Mouse (Mus musculus) forebrain, embryonic 14.5 days (tissue): ENCODE measurements around the gene Nr1h2. TPM values are rescaled to one million over a fixed set of nuclear protein-coding genes. Genes with fewer than 3 reads are reported as not detected.

Source experiments
- ATAC-seq: fragments of 200-750 bp; cut with Nextera tagmentation; 2 replicates; pipeline ENCODE4 v1.8.0; 2017; ENCODE audit warnings: mild to moderate bottlenecking, moderate library complexity
- DNase-seq: peaks from one replicate; pipeline ENCODE4 v3.0.0-alpha.2; 2015; ENCODE audit warnings: low spot score
- H3K27ac ChIP-seq: fragments of 300-500 bp; sonication (generic); 2 replicates; pipeline ENCODE4 v1.5.1; 2014; ENCODE audit warnings: low read depth, mild to moderate bottlenecking, control low read depth, low read length, moderate library complexity
- H3K27me3 ChIP-seq: fragments of 300-500 bp; sonication (generic); replicated peaks from 2 replicates; pipeline ENCODE4 v1.6.1; 2014; ENCODE audit warnings: low read length, control low read depth, mixed read lengths; ENCODE audit not compliant: control insufficient read depth, insufficient read depth
- H3K36me3 ChIP-seq: fragments of 300-500 bp; sonication (generic); 2 replicates; pipeline ENCODE4 v1.6.1; 2014; ENCODE audit warnings: low read length, control low read depth; ENCODE audit not compliant: control insufficient read depth, insufficient read depth
- H3K4me1 ChIP-seq: fragments of 300-500 bp; sonication (generic); 2 replicates; pipeline ENCODE4 v1.6.1; 2014; ENCODE audit warnings: antibody characterized with exemption, low read length, control low read depth; ENCODE audit not compliant: control insufficient read depth, insufficient read depth
- H3K4me2 ChIP-seq: fragments of 300-500 bp; sonication (generic); 2 replicates; pipeline ENCODE4 v1.6.1; 2014; ENCODE audit warnings: mild to moderate bottlenecking, control low read depth, low read length
- H3K4me3 ChIP-seq: fragments of 300-500 bp; sonication (generic); 2 replicates; pipeline ENCODE4 v1.5.1; 2014; ENCODE audit warnings: low read depth, low read length, control low read depth
- H3K9ac ChIP-seq: fragments of 300-500 bp; sonication (generic); 2 replicates; pipeline ENCODE4 v1.6.1; 2014; ENCODE audit warnings: mild to moderate bottlenecking, low read length, control low read depth, moderate library complexity
- H3K9me3 ChIP-seq: fragments of 300-500 bp; sonication (generic); replicated peaks from 2 replicates; pipeline ENCODE4 v1.6.1; 2016; ENCODE audit warnings: low read length, control low read depth, mixed read lengths; ENCODE audit not compliant: control insufficient read depth
- WGBS: fragments of 180-500 bp; shearing (Covaris S2); extraction: QIAGEN DNeasy Blood & Tissue Kit; methylation state at CpG from one replicate; pipeline ENCODE4 v1.1.7; 2014; 5-methylcytosine and 5-hydroxymethylcytosine counted together
- polyA plus RNA-seq: library from polyadenylated mRNA; unstranded; fragments of >200 nt; fragmentation: Nextera tagmentation; extraction: Ambion mirVana; gene quantifications from 2 replicates; pipeline ENCODE4 v1.2.1, GENCODE M21; 2014

Gene Nr1h2
- polyA plus RNA-seq, 1 experiment from 2014 or later: 72.6 TPM

- ATAC-seq (no peak), DNase-seq (no peak)
- Histone ChIP-seq H3K4me2 (peak overlapping the region; percentile 98), H3K27ac (no peak overlapping the region), H3K4me3 (peak overlapping the region; percentile 58), H3K9me3 (no peaks in the 10 kb centered on the region), H3K27me3 (peaks cover 37% of the 10 kb centered on the region), H3K4me1 (peaks cover 26% of the 10 kb centered on the region), H3K36me3 (no peaks in the 10 kb centered on the region), H3K9ac (peak overlapping the region; percentile 52)
- WGBS: 8% methylated on average over 12 of the region's 12 CpGs
Observed at GRCm38 (mm10) chr7:44588338-44588737, 34.6 kb upstream of the Nr1h2 start.

DNA sequence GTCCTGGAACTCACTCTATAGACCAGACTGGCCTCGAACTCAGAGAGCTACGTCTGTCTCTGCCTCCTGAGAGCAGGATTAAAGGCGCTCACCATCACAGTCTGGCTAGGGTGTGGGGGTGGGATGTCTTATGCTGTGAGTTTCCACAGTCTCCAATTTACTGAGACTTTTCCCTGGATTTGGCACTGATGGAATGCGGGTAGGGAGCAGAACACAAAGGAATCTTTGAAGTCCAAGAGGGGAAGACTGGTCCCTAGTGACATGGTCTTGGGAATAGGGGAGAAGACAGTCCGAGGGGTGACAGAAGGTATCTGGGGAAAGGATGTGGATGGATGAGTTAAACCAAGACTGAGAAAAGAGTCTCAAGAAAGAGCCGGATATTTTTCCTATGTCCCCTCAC lies 33.9 kb upstream of the Nr1h2 start:
- peaks cover 21% of the 10 kb centered on the region for H3K4me1 ChIP-seq
- H3K4me3 ChIP-seq: peak overlapping the region; percentile 38; the same call in 1 of the 2 replicates
- peak overlapping the region; percentile 98 for H3K4me2 ChIP-seq
- H3K27ac ChIP-seq: no peak overlapping the region
- H3K27me3 ChIP-seq: peaks cover 30% of the 10 kb centered on the region
- no peaks in the 10 kb centered on the region for H3K36me3 ChIP-seq
- no peak for ATAC-seq
- no peak overlapping the region for H3K9ac ChIP-seq
- no peaks in the 10 kb centered on the region for H3K9me3 ChIP-seq
- no peak for DNase-seq
- 36% methylated on average over 6 of the region's 6 CpGs for WGBS

- under 1% methylated on average over 18 of the region's 18 CpGs for WGBS
Observed at GRCm38 (mm10) chr7:44586930-44587329, 33.2 kb upstream of the Nr1h2 start.

GRCm38 (mm10) chr7:44586518-44586917 lies 32.8 kb upstream of the Nr1h2 start:
- H3K27me3 ChIP-seq: peaks cover 18% of the 10 kb centered on the region
- no peaks in the 10 kb centered on the region for H3K36me3 ChIP-seq
- DNase-seq (peak; percentile 85), ATAC-seq (no peak)
- peak overlapping the region; percentile 98 for H3K4me2 ChIP-seq
- H3K9ac ChIP-seq: peak overlapping the region; percentile 61
- peak overlapping the region; percentile 38 for H3K4me3 ChIP-seq
- H3K4me1 ChIP-seq: peaks cover 17% of the 10 kb centered on the region
- WGBS: 18% methylated on average over 19 of the region's 19 CpGs
- H3K9me3 ChIP-seq: no peaks in the 10 kb centered on the region
- no peak overlapping the region for H3K27ac ChIP-seq

More at GRCm38 (mm10) chr7:44586930-44587329, 33.2 kb upstream of the Nr1h2 start:
- Histone ChIP-seq H3K27me3 (peaks cover 23% of the 10 kb centered on the region), H3K4me3 (peak overlapping the region; percentile 38), H3K36me3 (no peaks in the 10 kb centered on the region), H3K9me3 (no peaks in the 10 kb centered on the region), H3K4me2 (peak overlapping the region; percentile 98), H3K4me1 (peaks cover 21% of the 10 kb centered on the region), H3K9ac (peak overlapping the region; percentile 61), H3K27ac (no peak overlapping the region)
- ATAC-seq (peak; percentile 57), DNase-seq (peak; percentile 93)

DNA sequence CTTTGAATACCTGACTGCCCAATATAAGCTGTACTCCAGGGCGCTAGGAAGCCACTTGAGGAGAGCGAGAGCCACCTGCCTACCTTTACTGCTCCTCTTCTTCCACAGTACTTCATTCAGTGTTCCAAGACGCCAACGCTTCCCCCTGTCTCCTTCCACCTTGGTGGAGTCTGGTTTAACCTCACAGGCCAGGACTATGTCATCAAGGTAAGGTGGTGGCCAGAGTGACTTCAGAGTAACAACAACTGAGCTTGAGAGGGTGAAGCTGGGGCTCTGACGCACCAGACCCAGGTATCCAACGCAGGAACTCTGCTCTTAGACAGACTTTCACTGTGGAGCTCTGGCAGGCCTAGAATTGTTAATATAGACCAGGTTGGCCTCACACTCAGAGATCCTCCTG lies 31.9 kb upstream of the Nr1h2 start:
- no peak overlapping the region for H3K27ac ChIP-seq
- ATAC-seq (no peak), DNase-seq (no peak)
- no peak overlapping the region for H3K4me3 ChIP-seq
- no peaks in the 10 kb centered on the region for H3K36me3 ChIP-seq
- no peaks in the 10 kb centered on the region for H3K9me3 ChIP-seq
- peaks cover 14% of the 10 kb centered on the region for H3K4me1 ChIP-seq
- H3K4me2 ChIP-seq: no peak overlapping the region
- over 99% methylated on average over 6 of the region's 6 CpGs for WGBS
- H3K27me3 ChIP-seq: peaks cover 16% of the 10 kb centered on the region
- H3K9ac ChIP-seq: no peak overlapping the region

DNA sequence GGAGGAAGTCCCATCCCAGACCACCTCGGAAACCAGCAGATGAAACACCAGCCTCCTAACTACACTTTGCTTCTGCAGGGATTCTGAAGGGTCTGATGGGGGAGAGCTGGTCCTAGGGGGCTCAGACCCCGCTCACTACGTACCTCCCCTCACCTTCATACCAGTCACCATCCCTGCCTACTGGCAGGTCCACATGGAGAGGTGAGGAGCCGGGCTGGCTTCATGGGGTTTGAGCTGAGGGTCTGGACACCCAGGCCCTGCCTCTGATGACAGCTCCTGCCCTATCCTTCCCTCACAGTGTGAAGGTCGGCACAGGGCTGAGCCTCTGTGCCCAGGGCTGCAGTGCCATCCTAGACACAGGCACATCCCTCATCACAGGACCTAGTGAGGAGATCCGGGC lies 31.2 kb upstream of the Nr1h2 start:
- DNase-seq (no peak), ATAC-seq (no peak)
- Histone ChIP-seq H3K4me2 (no peak overlapping the region), H3K9ac (no peak overlapping the region), H3K27ac (no peak overlapping the region), H3K4me1 (peaks cover 13% of the 10 kb centered on the region), H3K9me3 (no peaks in the 10 kb centered on the region), H3K4me3 (no peak overlapping the region), H3K36me3 (no peaks in the 10 kb centered on the region), H3K27me3 (peaks cover 16% of the 10 kb centered on the region)
- 89% methylated on average over 6 of the region's 6 CpGs for WGBS

DNA sequence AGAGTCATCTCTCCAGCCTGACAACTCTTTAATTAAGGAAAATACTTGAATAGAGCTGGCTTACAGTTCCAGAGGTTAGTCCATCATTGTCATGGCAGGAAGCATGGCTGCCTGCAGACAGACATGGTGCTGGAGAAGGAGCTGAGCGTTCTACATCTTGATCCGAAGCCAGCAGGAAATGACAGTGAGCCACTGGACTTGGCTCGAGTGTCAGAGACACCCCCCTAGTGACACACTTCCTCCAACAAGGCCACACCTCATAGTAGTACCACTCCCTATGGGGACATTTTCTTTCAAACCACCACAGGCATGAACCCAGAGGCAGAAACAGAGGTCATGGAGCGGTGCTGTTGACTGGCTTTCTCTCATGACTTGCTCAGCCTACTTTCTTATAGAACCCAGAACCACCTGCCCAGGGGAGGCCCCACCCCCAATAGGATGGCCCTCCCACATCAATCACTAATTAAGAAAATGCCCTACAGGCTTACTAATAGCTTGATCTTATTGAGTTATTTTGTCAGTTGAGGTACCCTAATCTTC lies 30.6 kb upstream of the Nr1h2 start:
- H3K9ac ChIP-seq: no peak overlapping the region
- H3K27ac ChIP-seq: no peak overlapping the region
- H3K4me1 ChIP-seq: peaks cover 7% of the 10 kb centered on the region
- DNase-seq (no peak), ATAC-seq (no peak)
- H3K4me2 ChIP-seq: no peak overlapping the region
- no peaks in the 10 kb centered on the region for H3K36me3 ChIP-seq
- 88% methylated on average over 4 of the region's 4 CpGs for WGBS
- no peaks in the 10 kb centered on the region for H3K9me3 ChIP-seq
- H3K27me3 ChIP-seq: peaks cover 16% of the 10 kb centered on the region
- H3K4me3 ChIP-seq: no peak overlapping the region

- H3K36me3 ChIP-seq: no peaks in the 10 kb centered on the region
- H3K4me2 ChIP-seq: no peak overlapping the region
- H3K4me3 ChIP-seq: no peak overlapping the region
- peaks cover 13% of the 10 kb centered on the region for H3K27me3 ChIP-seq
- no peak overlapping the region for H3K9ac ChIP-seq
- WGBS: 96% methylated on average over 1 of the region's 1 CpGs
- DNase-seq: no peak
- peaks cover 2% of the 10 kb centered on the region for H3K4me1 ChIP-seq
- 0 out of 2 replicates have a peak, but pooled peaks cover 3% of the 10 kb centered on the region for H3K9me3 ChIP-seq
- H3K27ac ChIP-seq: no peak overlapping the region
- ATAC-seq: no peak
Observed at GRCm38 (mm10) chr7:44583146-44583545, 29.4 kb upstream of the Nr1h2 start.

DNA sequence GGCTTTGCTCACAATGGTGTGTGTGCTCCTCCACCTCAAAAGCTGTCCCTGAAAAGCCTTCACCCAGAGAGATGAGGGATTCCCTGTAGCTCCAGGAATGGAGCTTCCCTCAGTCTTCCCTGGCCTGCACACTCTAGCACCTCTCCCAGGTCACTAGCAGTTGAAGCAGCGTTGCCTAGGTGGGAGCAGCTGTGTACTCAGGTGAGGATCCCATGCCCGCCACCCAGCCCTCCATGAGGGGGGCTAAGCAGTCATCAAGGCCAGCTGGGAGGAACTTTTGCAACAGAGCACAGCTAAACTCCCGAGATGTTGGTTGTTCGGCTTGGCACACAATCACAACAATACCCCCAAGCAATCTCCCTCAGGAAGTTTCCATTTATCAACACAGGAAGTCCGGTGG lies 29.0 kb upstream of the Nr1h2 start:
- Histone ChIP-seq H3K27me3 (peaks cover 10% of the 10 kb centered on the region), H3K4me1 (no peaks in the 10 kb centered on the region), H3K4me3 (no peak overlapping the region), H3K4me2 (no peak overlapping the region), H3K36me3 (no peaks in the 10 kb centered on the region), H3K9ac (no peak overlapping the region), H3K9me3 (0 out of 2 replicates have a peak, but pooled peaks cover 3% of the 10 kb centered on the region), H3K27ac (no peak overlapping the region)
- ATAC-seq (no peak), DNase-seq (no peak)
- WGBS: 84% methylated on average over 5 of the region's 5 CpGs
